Mouse (Mus musculus) liver, postnatal 0 days (tissue): ENCODE data around the gene Fam114a1. TPM values are rescaled to one million over a fixed set of nuclear protein-coding genes. Genes with fewer than 3 reads are reported as not detected.

ENCODE experiments used
- ATAC-seq: fragments of 200-750 bp; cut with Nextera tagmentation; 2 replicates; pipeline ENCODE4 v1.8.0; 2017; ENCODE audit warnings: mild to moderate bottlenecking, moderate library complexity
- DNase-seq: peaks from one replicate; pipeline ENCODE4 v3.0.0-alpha.2; 2016
- H3K27ac ChIP-seq: fragments of 300-500 bp; sonication (generic); 2 replicates; pipeline ENCODE4 v1.5.1; 2014; ENCODE audit warnings: antibody characterized with exemption, moderate library complexity, mild to moderate bottlenecking, low read depth
- H3K27me3 ChIP-seq: fragments of 300-500 bp; sonication (generic); 2 replicates; pipeline ENCODE4 v1.6.1; 2014; ENCODE audit warnings: low read length, control low read depth, mixed read lengths; ENCODE audit not compliant: insufficient read depth
- H3K36me3 ChIP-seq: fragments of 300-500 bp; sonication (generic); replicated peaks from 2 replicates; pipeline ENCODE4 v1.6.1; 2014; ENCODE audit warnings: mild to moderate bottlenecking, control low read depth, low read length, moderate library complexity, mixed read lengths; ENCODE audit not compliant: insufficient read depth
- H3K4me1 ChIP-seq: fragments of 300-500 bp; sonication (generic); 2 replicates; pipeline ENCODE4 v1.6.1; 2014; ENCODE audit warnings: antibody characterized with exemption, mild to moderate bottlenecking, control low read depth; ENCODE audit not compliant: insufficient read depth
- H3K4me2 ChIP-seq: fragments of 300-500 bp; sonication (generic); 2 replicates; pipeline ENCODE4 v1.6.1; 2014; ENCODE audit warnings: low read depth, mild to moderate bottlenecking, low read length, moderate library complexity, mixed read lengths
- H3K4me3 ChIP-seq: fragments of 300-500 bp; sonication (generic); 2 replicates; pipeline ENCODE4 v1.5.1; 2014; ENCODE audit warnings: low read depth, low read length
- H3K9ac ChIP-seq: fragments of 300-500 bp; sonication (generic); replicated peaks from 2 replicates; pipeline ENCODE4 v1.6.1; 2014; ENCODE audit warnings: mild to moderate bottlenecking, moderate library complexity
- H3K9me3 ChIP-seq: fragments of 300-500 bp; sonication (generic); 2 replicates; pipeline ENCODE4 v1.6.1; 2016; ENCODE audit warnings: mild to moderate bottlenecking, control low read depth, low read length, mixed read lengths
- CTCF ChIP-seq: sonication (generic); IDR thresholded peaks from 2 replicates; pipeline ENCODE4 v1.5.1; 2016; ENCODE audit warnings: antibody characterized with exemption, low read depth
- EP300 ChIP-seq: IDR thresholded peaks from 2 replicates; pipeline ENCODE4 v1.6.1; 2016; ENCODE audit warnings: antibody characterized with exemption, low read depth, mild to moderate bottlenecking
- WGBS: fragments of 180-500 bp; shearing (Covaris S2); extraction: QIAGEN DNeasy Blood & Tissue Kit; methylation state at CpG from one replicate; pipeline ENCODE4 v1.1.7; 2014; ENCODE audit not compliant: insufficient replicate concordance; 5-methylcytosine and 5-hydroxymethylcytosine counted together
- polyA plus RNA-seq: library from polyadenylated mRNA; unstranded; fragments of >200 nt; fragmentation: Nextera tagmentation; extraction: Ambion mirVana; gene quantifications from 2 replicates; pipeline ENCODE4 v1.2.1, GENCODE M21; 2015

Fam114a1 gene
- polyA plus RNA-seq, 1 experiment from 2014 or later, result 10.2 TPM

- DNase-seq (no peak), ATAC-seq (no peak)
- no peaks in the 10 kb centered on the region for H3K4me1 ChIP-seq
- no peaks in the 10 kb centered on the region for H3K9me3 ChIP-seq
- no peaks in the 10 kb centered on the region for H3K27me3 ChIP-seq
- no peak overlapping the region for H3K27ac ChIP-seq
- no peaks in the 10 kb centered on the region for H3K36me3 ChIP-seq
- TF ChIP-seq EP300 (no peak), CTCF (no peak)
- 76% methylated on average over 2 of the region's 2 CpGs for WGBS
- no peak overlapping the region for H3K4me3 ChIP-seq
- H3K9ac ChIP-seq, result no peak overlapping the region
- no peak overlapping the region for H3K4me2 ChIP-seq
Measured at GRCm38 (mm10) chr5:65059806-65060205, 89.9 kb downstream of the Fam114a1 start.

GRCm38 (mm10) chr5:65062236-65062635 lies 92.4 kb downstream of the Fam114a1 start:
- no peak overlapping the region for H3K27ac ChIP-seq
- no peak overlapping the region for H3K9ac ChIP-seq
- DNase-seq (no peak), ATAC-seq (no peak)
- WGBS, result 82% methylated on average over 4 of the region's 4 CpGs
- no peaks in the 10 kb centered on the region for H3K4me1 ChIP-seq
- TF ChIP-seq EP300 (no peak), CTCF (no peak)
- H3K9me3 ChIP-seq, result no peaks in the 10 kb centered on the region
- H3K27me3 ChIP-seq, result no peaks in the 10 kb centered on the region
- no peak overlapping the region for H3K4me3 ChIP-seq
- H3K36me3 ChIP-seq, result no peaks in the 10 kb centered on the region
- no peak overlapping the region for H3K4me2 ChIP-seq

- Histone ChIP-seq H3K27ac (no peak overlapping the region), H3K27me3 (no peaks in the 10 kb centered on the region), H3K9ac (no peak overlapping the region), H3K4me3 (no peak overlapping the region), H3K36me3 (no peaks in the 10 kb centered on the region), H3K4me2 (no peak overlapping the region), H3K4me1 (no peaks in the 10 kb centered on the region), H3K9me3 (no peaks in the 10 kb centered on the region)
- no peak for DNase-seq
- no peak for TF ChIP-seq CTCF
- TF ChIP-seq EP300, result no peak
- WGBS, result 84% methylated on average over 2 of the region's 2 CpGs
- ATAC-seq, result no peak
Measured at GRCm38 (mm10) chr5:65063266-65063665, 93.4 kb downstream of the Fam114a1 start.

GRCm38 (mm10) chr5:65068166-65068565 lies 98.3 kb downstream of the Fam114a1 start:
- no peaks in the 10 kb centered on the region for H3K27me3 ChIP-seq
- H3K27ac ChIP-seq, result no peak overlapping the region
- TF ChIP-seq EP300, result no peak
- no peak for TF ChIP-seq CTCF
- no peak for DNase-seq
- no peak overlapping the region for H3K9ac ChIP-seq
- no peaks in the 10 kb centered on the region for H3K4me1 ChIP-seq
- no peaks in the 10 kb centered on the region for H3K9me3 ChIP-seq
- H3K36me3 ChIP-seq, result no peaks in the 10 kb centered on the region
- ATAC-seq, result no peak
- no peak overlapping the region for H3K4me3 ChIP-seq
- H3K4me2 ChIP-seq, result no peak overlapping the region
- 73% methylated on average over 6 of the region's 6 CpGs for WGBS

- WGBS, result 83% methylated on average over 11 of the region's 11 CpGs
- no peak for TF ChIP-seq EP300
- no peak for TF ChIP-seq CTCF
- no peaks in the 10 kb centered on the region for H3K27me3 ChIP-seq
- H3K27ac ChIP-seq, result no peak overlapping the region
- no peak for DNase-seq
- H3K4me3 ChIP-seq, result no peak overlapping the region
- H3K36me3 ChIP-seq, result no peaks in the 10 kb centered on the region
- H3K9ac ChIP-seq, result no peak overlapping the region
- H3K4me2 ChIP-seq, result no peak overlapping the region
- ATAC-seq, result no peak
- no peaks in the 10 kb centered on the region for H3K4me1 ChIP-seq
- no peaks in the 10 kb centered on the region for H3K9me3 ChIP-seq
Measured at GRCm38 (mm10) chr5:65069872-65070271, 100.0 kb downstream of the Fam114a1 start.

GRCm38 (mm10) chr5:65071689-65072118 lies 101.8 kb downstream of the Fam114a1 start:
- TF ChIP-seq EP300 (no peak), CTCF (no peak)
- Histone ChIP-seq H3K4me3 (no peak overlapping the region), H3K4me2 (no peak overlapping the region), H3K36me3 (no peaks in the 10 kb centered on the region), H3K27me3 (no peaks in the 10 kb centered on the region), H3K9me3 (no peaks in the 10 kb centered on the region), H3K9ac (no peak overlapping the region), H3K27ac (no peak overlapping the region), H3K4me1 (no peaks in the 10 kb centered on the region)
- ATAC-seq, result no peak
- WGBS, result 71% methylated on average over 6 of the region's 6 CpGs
- DNase-seq, result no peak

GRCm38 (mm10) chr5:65073247-65073646 lies 103.4 kb downstream of the Fam114a1 start:
- H3K36me3 ChIP-seq, result no peaks in the 10 kb centered on the region
- no peaks in the 10 kb centered on the region for H3K4me1 ChIP-seq
- H3K9ac ChIP-seq, result no peak overlapping the region
- WGBS, result 60% methylated on average over 4 of the region's 4 CpGs
- H3K27ac ChIP-seq, result no peak overlapping the region
- H3K27me3 ChIP-seq, result no peaks in the 10 kb centered on the region
- TF ChIP-seq EP300, result no peak
- TF ChIP-seq CTCF, result no peak
- H3K9me3 ChIP-seq, result no peaks in the 10 kb centered on the region
- H3K4me2 ChIP-seq, result no peak overlapping the region
- ATAC-seq, result no peak
- no peak overlapping the region for H3K4me3 ChIP-seq
- no peak for DNase-seq
